Mouse (Mus musculus): ENCODE measurements at regions not wholly inside any gene's neighbourhood (a gene's known extent, or its start where the extent isn't known, plus 50 kb on each side); places are given as distances from the start of the nearest gene placed in this dataset.

DNA sequence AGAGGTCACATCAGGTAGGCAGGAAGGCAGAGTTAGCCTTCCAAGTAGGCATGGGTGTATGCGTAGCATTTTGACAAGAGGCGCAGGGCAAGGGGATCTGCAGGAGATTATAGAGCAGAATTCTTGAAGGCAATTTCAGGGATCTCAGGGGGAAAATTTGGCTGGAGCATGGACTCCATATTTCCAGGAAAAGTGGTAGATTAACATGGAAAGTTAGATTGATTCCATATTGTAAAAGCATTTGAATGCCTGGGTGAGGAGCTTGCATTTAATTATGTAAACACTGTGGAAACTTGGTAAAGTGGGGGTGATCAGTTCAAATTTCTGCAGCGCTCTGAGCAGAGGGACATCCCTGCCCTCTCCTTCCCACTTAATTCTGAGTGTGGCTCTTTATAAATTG, 146.7 kb downstream of the Pax3 start:
- no peak for DNase-seq (ENCODE audit: low spot score in 2 of 2)
- intact Hi-C loops (cut with DNase I) = no loop called here

DNA sequence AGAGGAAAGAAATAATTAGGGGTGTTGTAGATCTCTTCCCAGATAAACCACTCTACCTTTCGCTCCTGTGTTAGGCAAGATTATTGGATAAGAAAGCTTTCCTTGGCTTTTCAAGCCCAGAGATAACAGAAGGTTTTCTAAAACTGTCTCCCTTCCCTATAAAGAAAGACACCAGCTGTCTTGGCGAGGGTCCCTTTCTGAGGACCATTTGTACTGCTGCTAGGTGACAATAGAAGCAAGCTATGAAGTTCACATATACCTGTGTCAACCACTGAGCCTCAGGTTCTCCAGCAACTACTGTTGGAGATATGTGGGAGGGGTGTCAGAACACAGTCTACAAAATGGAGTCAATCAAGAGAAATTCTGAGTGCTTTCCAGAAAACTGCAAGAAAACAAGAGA, 164.6 kb downstream of the Pax3 start:
- DNase-seq (ENCODE audit: low spot score in 2 of 2) = peak in 1 of 2 experiments; percentile 40
- intact Hi-C loops (cut with DNase I) = no loop called here

DNA sequence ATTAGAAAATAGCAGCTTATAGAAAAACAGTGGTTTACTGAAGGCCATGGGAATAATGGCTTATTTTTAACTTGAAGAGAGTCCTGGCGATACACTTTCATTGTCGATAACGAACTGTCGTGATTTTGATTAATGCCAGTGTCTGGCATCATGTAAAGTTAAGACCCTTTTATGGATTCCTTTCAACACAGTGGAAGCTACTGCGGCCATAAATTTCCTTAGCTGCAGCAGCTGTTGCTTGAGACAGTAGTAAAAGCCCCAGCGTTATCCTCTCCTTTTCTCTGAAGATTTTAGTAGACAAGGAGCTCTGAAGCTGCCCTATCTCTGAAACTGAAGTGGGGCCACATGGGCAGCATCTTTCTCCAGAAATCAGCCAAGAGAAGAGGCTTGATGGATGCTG, 175.2 kb downstream of the Pax3 start:
- intact Hi-C loops (cut with DNase I) = no loop called here
- DNase-seq (ENCODE audit: low spot score in 2 of 2) = no peak

DNA sequence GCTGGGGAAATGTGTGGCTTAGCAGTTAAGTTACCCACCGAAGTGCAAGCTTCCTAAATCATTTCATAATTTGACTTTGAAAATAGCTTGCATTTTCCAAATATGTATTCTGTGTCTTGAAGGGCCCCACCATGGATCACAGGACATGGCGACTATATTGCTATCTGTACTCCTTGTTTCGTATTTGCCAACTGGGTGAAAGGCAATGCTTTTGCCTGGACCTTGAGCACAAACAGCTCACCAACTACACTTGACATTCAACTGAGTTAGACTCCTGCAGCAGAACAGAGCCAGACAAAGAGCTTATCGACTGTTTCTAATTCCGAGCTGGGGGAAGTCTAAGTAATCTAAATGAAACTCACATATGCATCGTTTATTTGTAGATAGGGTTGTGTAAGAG, 175.9 kb downstream of the Pax3 start:
- intact Hi-C loops (cut with DNase I) = no loop called here
- no peak for DNase-seq (ENCODE audit: low spot score in 2 of 2)

DNA sequence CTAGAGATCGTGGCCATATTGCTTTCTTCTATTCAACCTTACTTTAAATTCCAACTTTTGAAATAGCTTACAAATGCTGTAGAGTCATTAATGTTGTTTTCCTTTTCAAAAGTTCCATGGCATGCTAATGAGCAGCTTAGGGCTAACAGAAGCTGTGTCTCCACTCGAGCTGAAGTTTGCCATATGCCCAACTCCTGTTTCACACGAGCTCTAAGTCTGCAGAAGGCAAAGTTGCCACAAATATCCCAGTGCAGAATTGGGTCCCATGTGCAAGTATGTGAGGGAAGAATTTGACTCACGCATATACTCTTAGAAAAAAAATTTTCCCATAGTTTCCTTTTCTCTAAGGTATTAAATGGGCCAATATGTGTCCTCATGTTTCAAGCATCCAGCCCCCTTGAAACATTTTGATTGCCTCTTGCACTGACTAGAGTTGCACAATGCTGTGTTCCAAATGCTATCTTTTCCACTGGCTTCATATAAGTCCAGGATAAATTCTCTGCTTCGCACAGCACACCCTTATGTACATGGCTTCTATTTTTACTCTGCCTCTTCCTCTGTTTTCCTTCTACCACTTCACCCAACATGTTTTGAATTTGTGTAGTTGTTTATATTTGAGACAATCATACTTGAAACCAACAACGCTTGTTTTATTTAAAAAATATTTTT, 178.9 kb downstream of the Pax3 start:
- intact Hi-C loops (cut with DNase I) = no loop called here
- DNase-seq (ENCODE audit: low spot score in 2 of 2) = no peak

DNA sequence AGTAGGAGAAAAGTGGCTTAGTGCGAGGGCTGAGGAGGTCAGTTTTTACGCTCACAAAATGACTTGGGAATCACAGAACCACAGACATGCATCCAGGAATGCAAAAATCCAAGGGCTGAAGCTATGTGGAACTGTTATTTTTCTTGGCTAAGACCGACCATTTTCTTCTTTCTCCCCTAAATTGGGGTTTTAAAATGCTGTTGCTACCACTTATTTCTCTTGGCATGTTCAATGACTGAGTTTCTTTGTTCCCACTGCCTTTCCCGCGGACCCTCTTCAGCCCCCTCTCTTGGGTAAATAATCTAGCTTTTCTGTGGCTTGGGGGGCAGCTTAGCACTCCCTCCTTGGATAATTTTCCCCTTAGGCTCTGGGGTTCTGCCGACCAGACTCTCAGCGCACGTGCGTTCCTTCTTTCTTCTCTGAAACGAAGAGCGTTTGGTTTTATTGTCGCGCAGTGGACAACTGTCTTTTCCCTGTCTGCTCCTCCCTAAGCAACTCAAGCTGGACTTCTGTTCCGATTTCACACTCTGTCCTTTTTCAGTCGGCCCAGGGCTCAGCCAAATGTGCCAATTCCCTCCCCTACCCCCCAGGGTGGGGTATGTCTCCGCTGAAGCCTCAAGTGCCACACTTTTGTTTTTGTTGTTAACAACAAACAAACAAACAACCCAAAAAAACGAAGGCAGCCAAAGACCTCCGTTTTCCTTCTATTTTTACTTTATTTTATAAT, 180.2 kb downstream of the Pax3 start:
- intact Hi-C loops (cut with DNase I) = no loop called here
- no peak for DNase-seq (ENCODE audit: low spot score in 2 of 2)

DNA sequence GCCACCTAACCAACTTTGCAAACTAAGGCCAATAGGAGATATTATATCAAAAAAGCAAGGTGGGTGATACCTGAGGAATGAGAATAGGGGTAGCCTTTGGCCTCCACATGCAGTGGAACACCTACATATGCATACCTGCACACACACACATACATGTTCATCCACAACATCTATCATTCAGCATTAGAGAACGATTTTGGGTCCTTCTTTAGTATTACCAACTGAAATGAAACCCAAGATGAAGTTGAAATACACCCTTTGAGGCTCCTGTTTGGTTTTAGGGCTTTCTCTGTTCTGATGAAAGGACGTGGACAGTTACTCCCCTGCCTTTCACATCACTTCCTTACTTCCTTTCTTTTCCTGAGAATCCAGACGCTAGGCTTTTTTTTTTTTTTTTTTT, 180.9 kb downstream of the Pax3 start:
- intact Hi-C loops (cut with DNase I) = no loop called here
- DNase-seq (ENCODE audit: low spot score in 2 of 2) = no peak

DNA sequence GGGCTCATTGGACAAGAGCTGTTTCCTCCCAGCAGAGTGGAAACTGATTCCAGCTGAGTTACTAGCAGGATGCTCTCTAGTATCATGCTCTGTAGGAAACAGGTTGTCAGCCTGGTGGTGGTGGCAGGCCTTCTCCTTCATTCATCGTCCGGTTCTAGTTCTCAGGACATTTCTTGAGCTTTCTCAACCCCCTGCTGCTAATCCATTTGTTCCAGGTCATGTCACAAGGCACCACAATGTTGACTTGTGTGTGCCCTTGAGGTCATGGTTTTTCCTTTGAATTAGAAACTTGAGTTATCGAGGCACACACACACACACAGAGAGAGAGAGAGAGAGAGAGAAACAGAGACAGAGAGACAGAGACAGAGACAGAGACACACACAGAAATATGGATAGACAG, 183.5 kb downstream of the Pax3 start:
- intact Hi-C loops (cut with DNase I) = no loop called here
- no peak for DNase-seq (ENCODE audit: low spot score in 2 of 2)

DNA sequence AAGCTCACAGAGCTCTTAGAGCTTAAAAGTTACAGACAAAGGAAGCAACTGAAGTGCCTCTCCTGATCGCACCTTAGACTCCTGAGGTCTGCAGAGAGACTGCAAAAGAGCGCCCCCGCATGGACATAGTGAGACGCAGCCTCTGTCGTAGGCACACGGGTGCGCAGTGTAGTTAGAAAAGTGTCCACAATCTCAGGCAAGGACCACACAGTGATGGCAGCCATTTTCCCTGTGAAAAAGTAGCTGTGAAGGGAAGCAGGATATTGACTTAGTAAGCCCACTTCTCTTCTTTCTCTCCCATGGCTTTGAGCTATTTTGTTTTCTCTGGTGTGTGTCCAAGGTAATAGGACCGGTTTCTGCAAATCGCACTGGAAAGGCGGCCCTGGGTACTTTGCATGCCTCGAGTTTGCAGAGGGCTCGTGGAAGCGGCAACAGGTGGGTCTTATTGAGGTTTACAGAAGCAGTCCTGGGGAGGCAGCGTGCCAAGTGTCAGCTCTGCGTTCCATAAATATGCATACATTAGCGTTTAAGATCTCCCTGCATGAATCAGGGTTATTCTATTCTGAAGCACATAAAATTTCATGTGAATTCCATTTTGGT, 188.0 kb downstream of the Pax3 start:
- intact Hi-C loops (cut with DNase I) = no loop called here
- no peak for DNase-seq (ENCODE audit: low spot score in 2 of 2)

DNA sequence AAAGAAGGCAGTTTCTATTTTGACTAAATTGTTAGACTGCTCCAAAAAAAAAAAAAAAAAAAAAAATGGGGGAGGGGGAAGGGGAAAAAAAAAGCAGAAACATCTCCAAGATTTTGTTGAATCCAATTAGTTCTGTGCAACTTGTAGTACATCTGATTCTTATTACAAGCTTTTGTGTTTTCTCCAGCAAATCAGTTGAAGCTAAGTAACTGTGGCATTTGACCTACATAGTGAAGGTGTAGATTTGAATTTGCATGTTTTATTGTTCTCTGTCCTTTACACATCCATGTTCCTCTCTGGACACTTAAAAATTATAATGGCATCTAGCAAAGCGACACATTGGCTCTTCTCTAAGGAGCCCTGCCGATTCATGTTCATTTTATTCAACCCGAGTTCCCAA, 192.6 kb downstream of the Pax3 start:
- DNase-seq (ENCODE audit: low spot score in 2 of 2) = no peak

DNA sequence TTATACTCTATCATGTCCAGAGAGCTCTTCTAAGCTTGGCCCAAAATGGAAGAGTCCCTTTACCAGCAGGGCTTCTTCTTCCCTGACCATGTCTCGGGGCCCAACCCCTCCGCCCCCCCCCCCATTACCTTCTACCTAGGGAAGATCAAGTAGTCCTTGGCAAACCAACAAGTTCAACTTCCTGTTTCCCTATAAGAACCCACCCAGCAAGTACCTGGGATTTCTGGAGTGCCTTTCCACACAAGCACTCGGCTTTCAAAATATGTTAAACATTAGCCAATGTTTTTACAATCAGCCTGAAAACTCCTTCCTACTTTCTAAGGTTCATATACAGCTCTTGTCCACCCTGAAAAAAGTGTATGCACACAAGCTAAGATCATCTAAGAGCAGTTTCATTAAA, 198.2 kb downstream of the Pax3 start:
- DNase-seq (ENCODE audit: low spot score in 2 of 2) = no peak
- intact Hi-C loops (cut with DNase I) = no loop called here

More for the DNA sequence above, 192.6 kb downstream of the Pax3 start:
- intact Hi-C loops (cut with DNase I) = no loop called here

DNA sequence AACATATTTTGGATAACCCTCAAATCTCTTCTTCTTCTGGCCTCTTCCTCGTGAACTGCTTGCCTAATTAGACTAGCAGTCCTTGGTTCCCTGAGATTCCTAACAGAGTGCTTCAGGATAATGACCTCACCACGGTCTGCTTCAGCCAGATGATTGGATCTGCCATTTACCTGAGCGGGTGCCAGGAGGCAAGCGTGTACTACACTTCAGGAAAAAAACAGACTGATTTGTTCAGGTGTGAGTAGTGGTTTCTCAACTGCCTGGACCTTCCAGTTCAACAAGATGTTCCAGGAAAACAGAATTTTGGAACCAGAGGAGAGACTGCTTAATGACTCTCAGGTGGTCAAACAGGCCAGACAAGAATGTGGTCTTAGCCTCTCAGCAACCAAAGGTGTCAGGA, 215.4 kb downstream of the Pax3 start:
- intact Hi-C loops (cut with DNase I) = no loop called here

DNA sequence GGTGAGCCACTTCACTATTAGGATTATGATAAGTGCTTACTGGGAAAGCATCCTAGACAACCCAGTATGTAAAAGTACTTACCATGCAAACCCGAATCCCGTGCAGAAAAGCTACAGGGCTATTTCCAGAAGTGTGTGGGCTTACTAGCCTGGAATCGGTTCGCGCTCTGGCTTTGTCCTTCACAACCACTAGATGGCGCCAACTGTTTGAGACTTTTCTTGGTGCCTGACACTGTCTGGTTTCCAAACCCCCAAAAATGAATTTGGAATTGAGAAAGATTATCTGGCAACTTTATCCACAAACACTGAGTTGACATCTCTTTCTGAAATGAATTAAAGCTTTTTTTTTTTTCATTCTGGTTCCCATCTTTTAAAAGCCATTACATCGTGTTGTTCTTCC, 218.2 kb downstream of the Pax3 start:
- DNase-seq (ENCODE audit: low spot score in 2 of 2) = peak; percentile 60 to 66
- intact Hi-C loops (cut with DNase I) = loop anchor here (2.0 kb wide), 2 partner anchors 442 to 476 kb away; no protein-coding TSS in a partner anchor

More for the DNA sequence above, 215.4 kb downstream of the Pax3 start:
- no peak for DNase-seq (ENCODE audit: low spot score in 2 of 2)

DNA sequence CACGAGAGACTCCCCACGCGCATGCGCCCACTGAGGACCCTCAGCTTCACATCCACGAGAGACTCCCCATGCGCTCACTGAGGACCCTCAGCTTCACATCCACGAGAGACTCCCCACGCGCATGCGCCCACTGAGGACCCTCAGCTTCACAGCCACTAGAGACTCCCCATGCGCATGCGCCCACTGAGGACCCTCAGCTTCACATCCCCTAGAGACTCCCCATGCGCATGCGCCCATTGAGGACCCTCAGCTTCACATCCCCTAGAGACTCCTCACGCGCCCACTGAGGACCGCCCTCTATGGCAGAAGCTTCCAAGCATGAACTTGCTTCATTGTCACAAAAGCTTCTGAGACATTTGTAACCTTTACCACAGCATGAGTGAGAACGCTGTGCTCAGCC, 221.0 kb downstream of the Pax3 start:
- intact Hi-C loops (cut with DNase I) = no loop called here
- DNase-seq (ENCODE audit: low spot score in 2 of 2) = no peak

DNA sequence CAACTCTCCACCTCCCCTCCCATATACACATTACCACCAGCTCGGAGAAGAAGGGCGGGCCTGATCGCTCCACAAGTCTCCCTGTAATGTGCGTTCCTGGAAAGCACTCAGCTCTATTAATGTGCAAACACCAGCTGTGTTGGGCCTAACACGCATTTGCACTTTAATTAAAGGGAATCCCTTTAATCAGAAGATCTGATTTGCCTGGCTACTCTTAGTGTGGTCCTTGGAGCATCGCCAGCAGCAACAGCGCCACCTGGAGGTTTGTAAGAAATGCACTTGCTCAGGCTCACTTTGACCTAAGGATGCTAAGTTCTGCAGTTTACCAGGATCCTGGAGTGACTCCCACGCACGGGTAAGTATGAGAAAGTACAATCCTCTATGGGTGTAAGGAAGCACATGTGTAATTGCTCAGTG, 224.6 kb downstream of the Pax3 start:
- intact Hi-C loops (cut with DNase I) = loop anchor here (2.0 kb wide), 1 partner anchor 30 kb away; no protein-coding TSS in a partner anchor
- peak in 1 of 2 experiments; percentile 24 for DNase-seq (ENCODE audit: low spot score in 2 of 2)

DNA sequence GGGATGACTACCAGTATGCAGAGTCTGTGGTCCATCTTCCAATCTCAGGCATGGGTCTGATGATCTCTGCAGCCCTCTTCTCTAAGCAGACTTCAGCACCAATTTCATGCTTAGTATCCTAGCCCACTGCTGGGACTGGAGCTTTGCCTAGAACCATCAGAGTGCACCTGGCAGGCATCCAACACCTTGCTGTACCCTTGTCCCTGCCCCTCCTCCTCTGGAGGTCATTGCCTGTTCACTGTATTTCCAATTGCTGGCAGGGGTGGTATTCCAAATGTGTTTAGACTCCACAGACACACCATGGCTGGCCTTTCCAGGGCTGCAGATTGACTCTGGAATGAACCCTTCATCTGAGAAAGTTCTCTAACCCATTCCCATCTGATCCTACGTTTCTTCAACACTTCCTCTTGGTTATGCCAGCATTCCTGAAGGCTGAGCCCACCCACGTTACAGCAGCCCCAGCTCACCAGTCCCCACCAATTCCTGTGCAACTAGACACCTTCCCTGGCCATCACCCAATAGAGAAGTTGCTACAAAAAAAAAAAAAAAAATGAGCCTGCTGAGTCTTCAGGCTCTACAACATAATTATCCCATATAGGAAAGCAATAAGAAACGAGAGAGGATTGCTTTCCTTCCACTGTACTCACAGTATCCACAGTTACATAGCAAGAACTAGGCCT, 232.1 kb downstream of the Pax3 start:
- DNase-seq (ENCODE audit: low spot score in 2 of 2) = no peak
- intact Hi-C loops (cut with DNase I) = no loop called here

DNA sequence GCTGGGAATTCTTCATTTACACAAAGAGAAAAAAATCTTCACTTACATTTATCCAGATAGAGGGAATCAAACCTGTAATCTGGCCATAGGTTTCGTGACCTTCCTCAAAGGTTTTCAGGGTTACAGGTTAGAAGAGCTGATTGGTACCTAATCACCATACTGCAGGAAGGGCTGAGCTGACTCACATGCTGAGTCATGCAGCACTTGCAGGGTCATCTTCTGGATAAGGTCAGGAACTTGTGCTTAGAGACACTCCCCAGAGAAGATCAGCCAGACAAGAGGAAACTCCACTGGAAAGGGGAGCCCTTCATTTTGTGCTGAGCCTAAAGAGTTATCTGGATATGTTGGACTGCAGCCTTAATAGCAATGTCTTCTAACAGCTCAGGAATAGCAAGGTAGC, 237.6 kb downstream of the Pax3 start:
- intact Hi-C loops (cut with DNase I) = no loop called here
- DNase-seq (ENCODE audit: low spot score in 2 of 2) = no peak

DNA sequence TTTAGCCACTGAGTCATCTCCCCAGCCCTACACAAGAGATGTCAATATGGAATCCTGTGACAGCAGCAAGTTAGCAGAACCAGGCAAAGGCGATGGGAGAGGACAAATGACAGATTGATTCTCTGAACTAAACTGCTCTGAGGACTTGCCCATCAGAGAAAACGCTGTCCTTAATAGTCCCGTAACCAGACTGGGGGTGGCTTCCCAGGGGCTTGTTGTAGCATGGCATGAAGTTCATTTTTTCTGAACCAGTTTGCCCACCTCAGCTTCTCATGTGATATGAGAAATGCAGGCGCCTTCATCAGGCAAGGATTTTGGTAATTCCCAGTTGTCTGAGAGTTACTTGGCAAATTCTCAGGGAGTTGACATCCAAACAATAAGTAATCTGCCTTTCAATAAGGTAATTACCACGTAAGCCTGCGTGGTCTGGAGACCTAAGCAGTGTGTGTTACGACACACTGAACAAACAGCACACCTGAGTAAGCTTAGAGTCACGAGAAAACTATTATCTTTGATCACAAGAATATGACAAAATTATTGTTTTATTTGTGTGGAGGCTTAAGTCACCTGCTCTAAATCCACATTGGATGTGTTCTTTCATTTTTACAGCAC, 239.7 kb downstream of the Pax3 start:
- DNase-seq (ENCODE audit: low spot score in 2 of 2) = no peak

DNA sequence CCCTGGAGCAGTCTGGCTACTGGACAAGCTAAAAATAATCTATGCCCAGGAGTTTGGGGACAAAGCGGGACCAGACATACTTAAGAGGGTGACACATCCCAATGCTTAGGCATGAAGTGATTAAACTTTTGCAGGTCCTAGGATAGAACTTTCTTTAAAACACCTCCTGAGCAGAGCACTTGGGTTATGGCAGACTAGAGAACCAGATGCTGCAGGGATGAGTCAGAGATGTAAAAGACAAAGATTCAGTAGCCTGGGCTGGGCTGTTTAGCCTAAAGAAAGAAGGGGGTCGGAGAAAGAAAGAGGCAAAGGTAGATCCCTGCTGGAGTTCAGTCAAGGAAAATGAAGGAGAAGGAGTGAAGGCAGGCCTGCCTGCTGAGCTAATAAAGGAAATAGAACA, 249.0 kb downstream of the Pax3 start:
- no peak for DNase-seq (ENCODE audit: low spot score in 2 of 2)
- intact Hi-C loops (cut with DNase I) = loop anchor here (10.0 kb wide), 1 partner anchor 467 kb away; no protein-coding TSS in a partner anchor

More for the DNA sequence above, 239.7 kb downstream of the Pax3 start:
- intact Hi-C loops (cut with DNase I) = no loop called here

DNA sequence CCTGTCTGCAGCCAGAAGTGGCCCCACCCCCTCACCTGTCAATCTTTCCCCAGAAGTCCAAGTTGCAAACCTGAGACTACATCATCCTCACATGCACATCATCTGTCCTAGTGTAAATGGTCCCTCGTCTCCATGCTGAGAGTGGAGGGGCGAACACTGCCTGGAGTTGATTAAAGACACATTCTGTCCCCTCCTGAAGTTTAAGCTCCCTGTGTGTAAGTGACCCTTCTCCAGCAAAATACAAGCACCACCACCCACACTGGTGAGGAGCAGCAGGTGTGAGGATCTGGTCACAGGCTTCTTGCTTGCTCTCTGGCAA, 252.6 kb downstream of the Pax3 start:
- DNase-seq (ENCODE audit: low spot score in 2 of 2) = no peak
- intact Hi-C loops (cut with DNase I) = loop anchor here (10.0 kb wide), 1 partner anchor 471 kb away; no protein-coding TSS in a partner anchor
